Mouse (Mus musculus): ENCODE data around the gene Cadm1. TPM values are rescaled to one million over a fixed set of nuclear protein-coding genes. Genes with fewer than 3 reads are reported as not detected.

Cadm1 gene
- polyA plus RNA-seq, 2 experiments = 3.4 to 6.4 TPM

- Histone ChIP-seq H3K9ac (replicated peaks) (no peak overlapping the region), H3K4me2 (ENCODE audit: low read depth) (no peak overlapping the region), H3K4me1 (replicated peaks; ENCODE audit: control insufficient read depth in 2 of 2, insufficient read depth in 2 of 2, low read length in 1 of 2) (peaks cover 0 to 1% of the 10 kb centered on the region in 2 experiments; a peak in 1 of 4 replicates), H3K27me3 (ENCODE audit: control insufficient read depth, insufficient read depth, low read length) (no peaks in the 10 kb centered on the region), H3K27ac (no peak overlapping the region), H3K9me3 (ENCODE audit: control insufficient read depth, low read length) (no peaks in the 10 kb centered on the region), H3K4me3 (ENCODE audit: insufficient read depth in 1 of 2, low read depth in 2 of 2, low read length in 2 of 2) (no peak overlapping the region), H3K36me3 (replicated peaks; ENCODE audit: control insufficient read depth, insufficient read depth, low read depth) (no peaks in the 10 kb centered on the region)
- DNase-seq (ENCODE audit: low read depth in 3 of 3, low spot score in 3 of 3) (no peak), ATAC-seq (ENCODE audit: insufficient read depth) (no peak)
- no peak for TF ChIP-seq CTCF (IDR thresholded peaks at IDR 0.05; ENCODE audit: low read depth)
- TF ChIP-seq EP300 (IDR thresholded peaks at IDR 0.05; ENCODE audit: low read depth) = no peak
- WGBS (ENCODE audit: insufficient replicate concordance) = 31% methylated on average over 9 of the region's 9 CpGs
These were observed 365.1 kb downstream of the Cadm1 start for GRCm38 (mm10) chr9:47895121-47895520.

DNA sequence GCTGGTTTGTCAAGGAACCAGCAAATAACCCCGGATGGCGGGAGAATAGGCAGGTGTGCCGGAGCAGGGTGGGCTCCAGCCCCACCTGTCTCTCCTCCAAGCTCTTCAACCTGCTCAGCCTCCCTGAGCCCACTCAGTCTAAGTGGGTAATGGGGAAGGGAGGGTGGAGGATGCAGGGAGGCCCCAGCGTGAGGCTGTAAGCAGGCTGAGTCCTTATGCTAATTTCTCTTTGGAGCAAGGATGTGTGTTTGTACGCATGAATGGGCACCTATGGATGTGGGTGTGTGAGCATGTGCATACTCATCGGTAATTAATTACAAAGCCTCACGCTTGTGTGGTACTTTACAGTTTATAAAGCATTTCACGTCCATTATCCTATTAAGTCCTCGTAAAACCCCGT is 370.8 kb downstream of the Cadm1 start:
- no peak overlapping the region for H3K4me2 ChIP-seq (ENCODE audit: low read depth)
- 68% methylated on average over 10 of the region's 10 CpGs for WGBS (ENCODE audit: insufficient replicate concordance)
- H3K9ac ChIP-seq (replicated peaks) = no peak overlapping the region
- H3K4me3 ChIP-seq (ENCODE audit: insufficient read depth in 1 of 2, low read depth in 2 of 2, low read length in 2 of 2) = no peak overlapping the region
- DNase-seq (ENCODE audit: low read depth in 3 of 3, low spot score in 3 of 3) (no peak), ATAC-seq (ENCODE audit: insufficient read depth) (no peak)
- H3K36me3 ChIP-seq (replicated peaks; ENCODE audit: control insufficient read depth, insufficient read depth, low read depth) = no peaks in the 10 kb centered on the region
- H3K27me3 ChIP-seq (ENCODE audit: control insufficient read depth, insufficient read depth, low read length) = no peaks in the 10 kb centered on the region
- no peaks in the 10 kb centered on the region for H3K9me3 ChIP-seq (ENCODE audit: control insufficient read depth, low read length)
- peaks cover 0 to 1% of the 10 kb centered on the region in 2 experiments; a peak in 1 of 4 replicates for H3K4me1 ChIP-seq (replicated peaks; ENCODE audit: control insufficient read depth in 2 of 2, insufficient read depth in 2 of 2, low read length in 1 of 2)
- no peak for TF ChIP-seq EP300 (IDR thresholded peaks at IDR 0.05; ENCODE audit: low read depth)
- TF ChIP-seq CTCF (IDR thresholded peaks at IDR 0.05; ENCODE audit: low read depth) = no peak
- H3K27ac ChIP-seq = no peak overlapping the region

DNA sequence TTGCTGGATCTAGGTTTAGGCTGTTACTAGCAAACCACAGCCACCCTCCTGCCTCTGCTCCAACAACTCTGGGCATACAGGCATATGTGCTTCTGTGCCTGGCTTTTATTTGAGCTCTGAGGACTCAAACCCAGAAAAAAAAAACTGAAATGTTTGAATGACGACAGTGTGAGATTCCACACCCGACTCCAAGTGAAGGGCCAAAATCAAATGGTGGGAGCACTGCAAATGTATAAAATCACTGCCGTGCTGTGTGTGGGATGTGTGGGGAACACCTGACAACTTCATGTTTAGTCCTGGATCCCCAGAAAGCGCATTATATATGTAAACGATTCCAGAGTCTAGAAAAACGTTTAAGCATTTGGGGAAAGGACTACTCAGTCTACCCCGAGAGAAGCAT is 373.7 kb downstream of the Cadm1 start:
- ATAC-seq (ENCODE audit: insufficient read depth) (no peak), DNase-seq (ENCODE audit: low read depth in 3 of 3, low spot score in 3 of 3) (no peak)
- H3K4me1 ChIP-seq (replicated peaks; ENCODE audit: control insufficient read depth in 2 of 2, insufficient read depth in 2 of 2, low read length in 1 of 2) = no peaks in the 10 kb centered on the region; a peak in 1 of 4 replicates
- no peak overlapping the region for H3K4me3 ChIP-seq (ENCODE audit: insufficient read depth in 1 of 2, low read depth in 2 of 2, low read length in 2 of 2)
- H3K27me3 ChIP-seq (ENCODE audit: control insufficient read depth, insufficient read depth, low read length) = no peaks in the 10 kb centered on the region
- no peak overlapping the region for H3K27ac ChIP-seq
- H3K9ac ChIP-seq (replicated peaks) = no peak overlapping the region
- H3K36me3 ChIP-seq (replicated peaks; ENCODE audit: control insufficient read depth, insufficient read depth, low read depth) = no peaks in the 10 kb centered on the region
- 47% methylated on average over 7 of the region's 7 CpGs for WGBS (ENCODE audit: insufficient replicate concordance)
- TF ChIP-seq EP300 (IDR thresholded peaks at IDR 0.05; ENCODE audit: low read depth) = no peak
- no peak for TF ChIP-seq CTCF (IDR thresholded peaks at IDR 0.05; ENCODE audit: low read depth)
- no peaks in the 10 kb centered on the region for H3K9me3 ChIP-seq (ENCODE audit: control insufficient read depth, low read length)
- H3K4me2 ChIP-seq (ENCODE audit: low read depth) = no peak overlapping the region

DNA sequence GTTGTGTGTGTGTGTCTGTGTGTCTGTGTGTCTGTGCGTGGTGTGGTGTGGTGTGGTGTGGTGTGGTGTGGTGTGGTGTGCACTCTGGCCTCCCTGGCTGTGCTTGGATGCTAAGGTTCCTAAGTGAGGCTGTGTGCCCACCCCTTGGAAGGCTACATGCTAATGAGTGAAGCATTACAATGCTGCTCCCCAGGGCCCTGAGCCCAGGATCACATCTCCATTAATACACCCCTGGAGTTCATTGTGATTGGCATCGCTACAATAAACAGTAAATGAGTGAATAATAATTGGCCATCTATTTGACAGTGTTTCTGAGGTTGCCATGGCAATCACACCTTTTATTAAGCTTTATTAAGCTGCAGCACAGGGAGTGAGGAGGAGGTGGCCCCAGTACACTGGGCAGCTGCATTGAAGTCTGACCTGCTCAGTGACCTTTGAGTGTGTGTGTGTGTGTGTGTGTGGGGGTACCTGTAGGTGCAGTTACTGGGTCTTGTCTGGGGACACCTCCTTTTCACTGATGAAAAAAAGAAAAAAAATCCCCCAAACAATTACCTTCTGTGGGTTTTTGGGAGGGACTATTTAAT is 374.5 kb downstream of the Cadm1 start:
- 70% methylated on average over 2 of the region's 2 CpGs for WGBS (ENCODE audit: insufficient replicate concordance)
- H3K4me1 ChIP-seq (replicated peaks; ENCODE audit: control insufficient read depth in 2 of 2, insufficient read depth in 2 of 2, low read length in 1 of 2) = no peaks in the 10 kb centered on the region
- H3K4me3 ChIP-seq (ENCODE audit: insufficient read depth in 1 of 2, low read depth in 2 of 2, low read length in 2 of 2) = no peak overlapping the region
- H3K27me3 ChIP-seq (ENCODE audit: control insufficient read depth, insufficient read depth, low read length) = no peaks in the 10 kb centered on the region
- ATAC-seq (ENCODE audit: insufficient read depth) (no peak), DNase-seq (ENCODE audit: low read depth in 3 of 3, low spot score in 3 of 3) (no peak)
- H3K9ac ChIP-seq (replicated peaks) = no peak overlapping the region
- H3K27ac ChIP-seq = no peak overlapping the region
- no peak overlapping the region for H3K4me2 ChIP-seq (ENCODE audit: low read depth)
- no peak for TF ChIP-seq CTCF (IDR thresholded peaks at IDR 0.05; ENCODE audit: low read depth)
- H3K9me3 ChIP-seq (ENCODE audit: control insufficient read depth, low read length) = no peaks in the 10 kb centered on the region
- H3K36me3 ChIP-seq (replicated peaks; ENCODE audit: control insufficient read depth, insufficient read depth, low read depth) = no peaks in the 10 kb centered on the region

DNA sequence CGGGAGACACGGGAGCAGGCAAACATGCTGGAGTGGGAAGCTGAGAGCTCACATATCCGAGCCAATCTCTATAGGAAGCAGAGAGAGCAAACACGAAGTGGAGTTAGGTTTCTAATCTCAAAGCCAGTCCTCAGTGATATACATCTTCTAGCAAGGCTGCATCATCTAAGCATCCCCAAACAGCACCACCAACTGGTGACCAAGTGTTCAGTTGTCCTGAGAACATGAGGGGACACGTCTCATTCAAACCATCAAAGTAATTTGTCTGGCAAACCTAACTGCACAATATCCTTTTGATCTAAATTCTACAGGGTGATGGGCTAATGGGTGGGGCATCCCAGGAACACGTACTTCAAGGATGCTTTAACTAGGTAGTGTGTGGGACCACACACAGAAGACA is 376.5 kb downstream of the Cadm1 start:
- no peak for DNase-seq (ENCODE audit: low read depth in 3 of 3, low spot score in 3 of 3)

More for the DNA sequence above, 376.5 kb downstream of the Cadm1 start:
- TF ChIP-seq EP300 (IDR thresholded peaks at IDR 0.05; ENCODE audit: low read depth) (no peak), CTCF (IDR thresholded peaks at IDR 0.05; ENCODE audit: low read depth) (no peak)
- H3K9me3 ChIP-seq (ENCODE audit: control insufficient read depth, low read length) = no peaks in the 10 kb centered on the region
- 46% methylated on average over 6 of the region's 6 CpGs for WGBS (ENCODE audit: insufficient replicate concordance)
- H3K9ac ChIP-seq (replicated peaks) = no peak overlapping the region
- no peaks in the 10 kb centered on the region for H3K36me3 ChIP-seq (replicated peaks; ENCODE audit: control insufficient read depth, insufficient read depth, low read depth)
- ATAC-seq (ENCODE audit: insufficient read depth) = no peak
- H3K4me2 ChIP-seq (ENCODE audit: low read depth) = no peak overlapping the region
- H3K4me3 ChIP-seq (ENCODE audit: insufficient read depth in 1 of 2, low read depth in 2 of 2, low read length in 2 of 2) = no peak overlapping the region
- no peaks in the 10 kb centered on the region for H3K27me3 ChIP-seq (ENCODE audit: control insufficient read depth, insufficient read depth, low read length)
- H3K4me1 ChIP-seq (replicated peaks; ENCODE audit: control insufficient read depth in 2 of 2, insufficient read depth in 2 of 2, low read length in 1 of 2) = no peaks in the 10 kb centered on the region
- no peak overlapping the region for H3K27ac ChIP-seq
